In genomic region chr13:95323400-95323799, GRCm38 (mm10) we compare ENCODE assay signal across 8 mouse cellular contexts. TPM values are rescaled to one million over a fixed set of nuclear protein-coding genes. Genes with fewer than 3 reads are reported as not detected.
DNase-seq lines count a peak whose midpoint lies in the region; ATAC-seq and TF ChIP-seq lines count a peak whose summit lies in the region.

Gene Zbed3 (plus strand): TSS chr13:95323612.

- H3K36me3 ChIP-seq in spleen, adult 2 months (ENCODE audit: control insufficient read depth, insufficient read depth, low read length), result no peaks in the 10 kb centered on the region
- H3K36me3 ChIP-seq in forebrain, embryonic 12.5 days (replicated peaks), result no peaks in the 10 kb centered on the region
- H3K36me3 ChIP-seq in intestine, embryonic 15.5 days, result no peaks in the 10 kb centered on the region
- H3K36me3 ChIP-seq in limb, embryonic 14.5 days (ENCODE audit: control insufficient read depth, insufficient read depth, low read length), result 0 out of 2 replicates have a peak, but pooled peaks cover 1% of the 10 kb centered on the region

- H3K9me3 ChIP-seq in forebrain, embryonic 12.5 days, result no peaks in the 10 kb centered on the region
- H3K9me3 ChIP-seq in intestine, embryonic 15.5 days, result no peaks in the 10 kb centered on the region
- H3K9me3 ChIP-seq in limb, embryonic 14.5 days (ENCODE audit: control insufficient read depth, low read length), result no peaks in the 10 kb centered on the region

- peak within 1 kb of the TSS; percentile 83 for H3K4me3 ChIP-seq in spleen, adult 2 months (ENCODE audit: extremely low read depth, insufficient read depth, insufficient read length)
- peak within 1 kb of the TSS; percentile 77 for H3K4me3 ChIP-seq in forebrain, embryonic 12.5 days (replicated peaks)
- peak within 1 kb of the TSS; percentile 87 for H3K4me3 ChIP-seq in intestine, embryonic 15.5 days (replicated peaks)
- peak within 1 kb of the TSS; percentile 96 for H3K4me3 ChIP-seq in limb, embryonic 14.5 days (replicated peaks; ENCODE audit: low read length)

- H3K9ac ChIP-seq in forebrain, embryonic 12.5 days, result peak within 1 kb of the TSS; percentile 95
- H3K9ac ChIP-seq in intestine, embryonic 15.5 days, result peak within 1 kb of the TSS; percentile 99
- H3K9ac ChIP-seq in limb, embryonic 14.5 days (ENCODE audit: low read depth, low read length, severe bottlenecking), result peak within 1 kb of the TSS; percentile 100

- no peak for TF ChIP-seq CTCF in spleen, adult 2 months (IDR thresholded peaks at IDR 0.05; ENCODE audit: extremely low read depth, insufficient read depth, insufficient read length, insufficient replicate concordance)

- no peak for ATAC-seq in forebrain, embryonic 12.5 days (ENCODE audit: low FRiP score)
- no peak for ATAC-seq in intestine, embryonic 15.5 days
- no peak for ATAC-seq in limb, embryonic 14.5 days (ENCODE audit: low FRiP score, low read depth)
- no peak for ATAC-seq in granulocyte monocyte progenitor cell, adult 5-6 weeks (replicated peaks; ENCODE audit: poor library complexity, severe bottlenecking)

- TF ChIP-seq POLR2A in spleen, adult 2 months (IDR thresholded peaks at IDR 0.05; ENCODE audit: low read depth, low read length), result no peak
- no peak for TF ChIP-seq POLR2A in limb, embryonic 14.5 days (IDR thresholded peaks at IDR 0.05; ENCODE audit: borderline replicate concordance, extremely low read depth, insufficient read depth, insufficient read length)

- H3K4me2 ChIP-seq in forebrain, embryonic 12.5 days, result peak within 1 kb of the TSS; percentile 78
- H3K4me2 ChIP-seq in intestine, embryonic 15.5 days (replicated peaks), result peak within 1 kb of the TSS; percentile 86
- H3K4me2 ChIP-seq in limb, embryonic 14.5 days (replicated peaks; ENCODE audit: low read depth, low read length, severe bottlenecking), result peak within 1 kb of the TSS; percentile 78

- H3K27me3 ChIP-seq in spleen, adult 2 months (ENCODE audit: control insufficient read depth, insufficient read depth, low read length), result 0 out of 2 replicates have a peak, but pooled peaks cover 1% of the 10 kb centered on the region
- 0 out of 2 replicates have a peak, but pooled peaks cover 4% of the 10 kb centered on the region for H3K27me3 ChIP-seq in forebrain, embryonic 12.5 days
- H3K27me3 ChIP-seq in intestine, embryonic 15.5 days (replicated peaks), result no peaks in the 10 kb centered on the region
- no peaks in the 10 kb centered on the region for H3K27me3 ChIP-seq in limb, embryonic 14.5 days (ENCODE audit: control insufficient read depth, insufficient read depth, low read length)

- H3K4me1 ChIP-seq in spleen, adult 2 months (ENCODE audit: control insufficient read depth, insufficient read depth, insufficient read length), result no peaks in the 10 kb centered on the region
- peaks cover 20% of the 10 kb centered on the region for H3K4me1 ChIP-seq in forebrain, embryonic 12.5 days
- H3K4me1 ChIP-seq in intestine, embryonic 15.5 days (replicated peaks), result peaks cover 13% of the 10 kb centered on the region; the same call in 1 of the 2 replicates
- peaks cover 20% of the 10 kb centered on the region for H3K4me1 ChIP-seq in limb, embryonic 14.5 days (ENCODE audit: control insufficient read depth, insufficient read depth, low read length)

- WGBS in spleen, adult 2 months, result 95% methylated on average over 6 of the region's 6 CpGs
- WGBS in forebrain, embryonic 12.5 days, result 92% methylated on average over 6 of the region's 6 CpGs
- 86% methylated on average over 6 of the region's 6 CpGs for WGBS in intestine, embryonic 15.5 days
- 92% methylated on average over 6 of the region's 6 CpGs for WGBS in limb, embryonic 14.5 days

- DNase-seq in spleen, adult 2 months (ENCODE audit: low read depth in 1 of 2, low spot score in 2 of 2), result no peak
- no peak for DNase-seq in spleen, postnatal 14 days (ENCODE audit: low spot score in 2 of 2)
- no peak for DNase-seq in limb, embryonic 14.5 days (ENCODE audit: low spot score)
- no peak for DNase-seq in right cerebral cortex, postnatal 36 days (ENCODE audit: low spot score in 2 of 2)
- DNase-seq in spleen, postnatal 10 days (ENCODE audit: low spot score in 2 of 2), result no peak

- no peak within 1 kb of the TSS for H3K27ac ChIP-seq in spleen, adult 2 months (ENCODE audit: insufficient read depth, low read length)
- peak within 1 kb of the TSS; percentile 96 for H3K27ac ChIP-seq in forebrain, embryonic 12.5 days
- H3K27ac ChIP-seq in intestine, embryonic 15.5 days, result peak within 1 kb of the TSS; percentile 99
- H3K27ac ChIP-seq in limb, embryonic 14.5 days (replicated peaks; ENCODE audit: low read depth, low read length), result peak within 1 kb of the TSS; percentile 100

RNA-seq across cellular contexts. Expression of gene Zbed3, which starts in this region (rescaled TPM):
- 9.4 and 12.4 TPM in 2 replicates for polyA plus RNA-seq in spleen, adult 2 months (2012; rRNA removed)
- 67.8 and 68.1 TPM in 2 replicates for polyA plus RNA-seq in forebrain, embryonic 12.5 days (2016; fragmentation: Nextera tagmentation; extraction: Ambion mirVana)
- polyA plus RNA-seq in intestine, embryonic 15.5 days (2015; fragmentation: Nextera tagmentation; extraction: Ambion mirVana), result 49.2 and 53.4 TPM in 2 replicates
- polyA plus RNA-seq in limb, embryonic 14.5 days (2012; rRNA removed), result 80.2 and 102 TPM in 2 replicates
- 68.8 and 75.5 TPM in 2 replicates for polyA plus RNA-seq in limb, embryonic 14.5 days (2014; fragmentation: Nextera tagmentation; extraction: Ambion mirVana)
- total RNA-seq in granulocyte monocyte progenitor cell, adult 5-6 weeks (2014; fragmentation: Nextera tagmentation), result 32.4 and 32.9 TPM in 2 replicates
- total RNA-seq in granulocyte monocyte progenitor cell, adult 5-6 weeks (2017), result 4.6 and 5.0 TPM in 2 replicates
